Mouse (Mus musculus): Measurements from ENCODE around the gene Rilp.

GRCm38 (mm10) chr11:75532340-75533277 is 22.7 kb downstream of the Rilp start:
- TF ChIP-seq CTCF (IDR thresholded peaks at IDR 0.05; ENCODE audit: insufficient read depth, low read depth, low read length) (no peak), POLR2A (IDR thresholded peaks at IDR 0.05; ENCODE audit: insufficient read depth, low read depth, low read length) (no peak)
